Mouse (Mus musculus) kidney, adult 2 months (tissue): ENCODE measurements around the gene Prg4. TPM values are rescaled to one million over a fixed set of nuclear protein-coding genes. Genes with fewer than 3 reads are reported as not detected.

Source experiments
- DNase-seq: peaks from one replicate; pipeline ENCODE4 v3.0.0; 2021
- H3K27ac ChIP-seq: fragments of 200-500 bp; 2 replicates; pipeline ENCODE4 v1.5.1; 2012; ENCODE audit warnings: low read depth, low read length, control low read depth, inconsistent platforms; ENCODE audit not compliant: insufficient read depth
- H3K27me3 ChIP-seq: fragments of 200-500 bp; replicated peaks from 2 replicates; pipeline ENCODE4 v1.6.1; 2012; ENCODE audit warnings: mild to moderate bottlenecking, moderate library complexity, low read length, inconsistent platforms; ENCODE audit not compliant: control insufficient read depth, insufficient read depth
- H3K36me3 ChIP-seq: fragments of 200-500 bp; 2 replicates; pipeline ENCODE4 v1.6.1; 2012; ENCODE audit warnings: mild to moderate bottlenecking, moderate library complexity, low read length, inconsistent platforms; ENCODE audit not compliant: control insufficient read depth, insufficient read depth
- H3K4me1 ChIP-seq: fragments of 200-500 bp; 2 replicates; pipeline ENCODE4 v1.6.1; 2011; ENCODE audit warnings: low read length; ENCODE audit not compliant: control insufficient read depth, insufficient read depth
- H3K4me3 ChIP-seq: fragments of 200-500 bp; 2 replicates; pipeline ENCODE4 v1.5.1; 2011; ENCODE audit warnings: mild to moderate bottlenecking, low read depth, low read length, control low read depth; ENCODE audit not compliant: insufficient read depth
- CTCF ChIP-seq: fragments of 200-500 bp; conservative IDR thresholded peaks from 2 replicates; pipeline ENCODE4 v1.5.1; 2011; ENCODE audit warnings: low read depth, mild to moderate bottlenecking, control low read depth, low read length, moderate library complexity, mixed read lengths; ENCODE audit not compliant: insufficient read depth, insufficient read length
- POLR2A ChIP-seq: fragments of 200-500 bp; IDR thresholded peaks from one replicate; pipeline ENCODE4 v1.6.1; 2011; ENCODE audit warnings: low read depth, low read length, control low read depth
- WGBS: fragments of 180-500 bp; shearing (Covaris S2); methylation state at CpG from one replicate; pipeline ENCODE4 v1.1.7; 2018; 5-methylcytosine and 5-hydroxymethylcytosine counted together
- polyA plus RNA-seq: library from polyadenylated mRNA; depleted of rRNA; stranded (reverse); fragments of >200 nt; gene quantifications from 2 replicates; pipeline ENCODE4 v1.2.3, GENCODE M21; 2012; rRNA removed

The Prg4 gene
- polyA plus RNA-seq, 1 experiment, result 0.44 TPM

- H3K27me3 ChIP-seq, result no peaks in the 10 kb centered on the region
- peaks cover 19% of the 10 kb centered on the region for H3K36me3 ChIP-seq
- no peaks in the 10 kb centered on the region for H3K4me1 ChIP-seq
- whole genome bisulfite sequencing, result 95% methylated on average over 6 of the region's 6 CpGs
- H3K27ac ChIP-seq, result no peak overlapping the region
- H3K4me3 ChIP-seq, result no peak overlapping the region
- DNase-seq, result no peak
- TF ChIP-seq CTCF, result no peak
- TF ChIP-seq POLR2A, result no peak
Measured at GRCm38 (mm10) chr1:150409996-150410395, 56.0 kb downstream of the Prg4 start.

- no peak for DNase-seq
- TF ChIP-seq CTCF, result no peak
- TF ChIP-seq POLR2A, result no peak
- Histone ChIP-seq H3K27me3 (no peaks in the 10 kb centered on the region), H3K4me1 (no peaks in the 10 kb centered on the region), H3K36me3 (peaks cover 12% of the 10 kb centered on the region), H3K27ac (no peak overlapping the region), H3K4me3 (no peak overlapping the region)
- whole genome bisulfite sequencing, result 90% methylated on average over 9 of the region's 9 CpGs
Measured at GRCm38 (mm10) chr1:150407285-150407684, 58.7 kb downstream of the Prg4 start.

GRCm38 (mm10) chr1:150404555-150404954 lies 61.4 kb downstream of the Prg4 start:
- Histone ChIP-seq H3K27me3 (no peaks in the 10 kb centered on the region), H3K27ac (no peak overlapping the region), H3K4me1 (no peaks in the 10 kb centered on the region), H3K4me3 (no peak overlapping the region), H3K36me3 (peaks cover 10% of the 10 kb centered on the region)
- TF ChIP-seq CTCF (no peak), POLR2A (no peak)
- DNase-seq, result no peak
- 49% methylated on average over 3 of the region's 3 CpGs for WGBS

GRCm38 (mm10) chr1:150403914-150404313 lies 62.1 kb downstream of the Prg4 start:
- Histone ChIP-seq H3K4me3 (no peak overlapping the region), H3K36me3 (peaks cover 7% of the 10 kb centered on the region), H3K4me1 (no peaks in the 10 kb centered on the region), H3K27ac (no peak overlapping the region), H3K27me3 (no peaks in the 10 kb centered on the region)
- DNase-seq, result no peak
- WGBS, result 69% methylated on average over 3 of the region's 3 CpGs
- TF ChIP-seq POLR2A, result no peak
- no peak for TF ChIP-seq CTCF

Other genes starting within 250 kb of the Prg4 start
- not detected in 2 replicates for gene Pdc, start 146.7 kb downstream of the Prg4 start, polyA plus RNA-seq
- gene Tpr, start 73.3 kb downstream of the Prg4 start, polyA plus RNA-seq, result 44.6 and 50.3 TPM in 2 replicates
- 7.7 and 11.2 TPM in 2 replicates for gene Odr4, start 73.1 kb downstream of the Prg4 start, polyA plus RNA-seq